Mouse (Mus musculus): Measurements from ENCODE around the gene Acbd4. TPM values are rescaled to one million over a fixed set of nuclear protein-coding genes. Genes with fewer than 3 reads are reported as not detected.

The Acbd4 gene
- polyA plus RNA-seq, 1 experiment, result 4.5 TPM

DNA sequence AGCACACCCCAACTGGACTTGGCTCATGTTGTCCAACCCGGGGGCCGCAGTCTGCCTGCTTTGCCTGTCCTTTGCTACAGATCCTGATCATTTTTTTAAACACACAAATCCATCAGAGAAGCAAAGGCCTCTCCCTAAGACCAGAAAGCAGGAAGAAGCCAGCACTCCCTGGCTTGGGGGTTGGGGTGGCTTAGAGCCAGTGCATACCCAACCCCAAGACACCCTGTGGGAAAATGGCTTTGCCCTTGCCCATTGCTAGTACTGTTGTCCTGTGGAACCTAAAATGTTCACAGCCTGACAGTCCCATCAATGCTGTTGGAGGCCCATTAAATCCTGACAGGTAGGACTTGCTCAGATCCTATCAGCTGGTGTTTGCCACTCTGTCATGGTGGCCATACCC, 31.8 kb upstream of the Acbd4 start:
- DNase-seq (ENCODE audit: low read depth), result no peak
- TF ChIP-seq POLR2A (IDR thresholded peaks at IDR 0.05; ENCODE audit: borderline replicate concordance, extremely low read depth, insufficient read depth, insufficient read length, poor library complexity, severe bottlenecking) (no peak), CTCF (IDR thresholded peaks at IDR 0.05; ENCODE audit: borderline replicate concordance, extremely low read depth, insufficient read depth, insufficient read length) (no peak)

DNA sequence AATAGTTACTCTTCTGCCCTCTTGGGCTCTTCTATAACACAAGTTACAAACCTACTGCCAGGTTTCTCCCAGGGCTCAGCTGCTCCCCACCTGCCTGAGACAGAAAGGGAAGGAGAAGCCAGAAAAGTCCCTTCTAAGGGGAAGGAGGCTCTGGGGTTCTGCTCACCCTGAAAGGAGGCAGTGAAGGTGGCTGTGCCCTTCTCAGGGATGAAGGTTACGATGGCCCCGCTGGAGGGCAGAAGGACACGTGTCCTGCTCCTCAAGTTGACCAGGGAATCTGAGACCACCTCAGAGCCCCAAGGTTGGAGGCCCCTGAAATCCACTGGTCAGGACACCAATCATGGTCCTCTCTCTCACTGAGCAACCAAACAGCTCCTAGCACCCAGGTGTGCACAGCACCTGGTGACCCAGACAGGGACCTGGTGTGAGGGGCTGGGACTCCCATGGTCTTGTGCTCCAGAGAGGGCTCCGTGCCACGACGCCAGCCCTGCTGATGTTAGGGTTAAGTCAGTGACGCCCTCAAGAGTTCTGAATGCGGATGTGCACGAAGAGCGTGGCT, 31.1 kb upstream of the Acbd4 start:
- no peak for TF ChIP-seq POLR2A (IDR thresholded peaks at IDR 0.05; ENCODE audit: borderline replicate concordance, extremely low read depth, insufficient read depth, insufficient read length, poor library complexity, severe bottlenecking)
- TF ChIP-seq CTCF (IDR thresholded peaks at IDR 0.05; ENCODE audit: borderline replicate concordance, extremely low read depth, insufficient read depth, insufficient read length), result no peak
- DNase-seq (ENCODE audit: low read depth), result no peak

DNA sequence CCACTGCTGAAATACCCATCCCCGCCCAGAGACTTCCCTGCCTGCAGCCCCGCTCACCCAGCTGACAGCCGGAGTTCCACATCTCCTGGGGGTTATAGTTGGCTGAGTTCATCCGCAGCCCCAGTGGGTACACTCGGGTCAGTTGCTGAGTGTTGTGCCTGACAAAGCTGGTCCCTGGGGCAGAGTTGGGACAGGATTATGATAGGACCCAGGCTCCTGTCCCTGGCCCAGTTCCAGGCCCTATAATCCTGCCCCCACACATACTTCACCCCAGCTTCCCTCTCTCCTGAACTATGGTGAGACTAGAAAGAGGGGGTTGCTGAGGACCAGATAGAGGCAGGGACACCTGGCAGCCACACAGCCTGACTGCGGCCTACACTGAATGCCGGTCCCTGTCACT, 27.8 kb upstream of the Acbd4 start:
- no peak for DNase-seq (ENCODE audit: low read depth)
- TF ChIP-seq CTCF (IDR thresholded peaks at IDR 0.05; ENCODE audit: borderline replicate concordance, extremely low read depth, insufficient read depth, insufficient read length) (no peak), POLR2A (IDR thresholded peaks at IDR 0.05; ENCODE audit: borderline replicate concordance, extremely low read depth, insufficient read depth, insufficient read length, poor library complexity, severe bottlenecking) (no peak)

DNA sequence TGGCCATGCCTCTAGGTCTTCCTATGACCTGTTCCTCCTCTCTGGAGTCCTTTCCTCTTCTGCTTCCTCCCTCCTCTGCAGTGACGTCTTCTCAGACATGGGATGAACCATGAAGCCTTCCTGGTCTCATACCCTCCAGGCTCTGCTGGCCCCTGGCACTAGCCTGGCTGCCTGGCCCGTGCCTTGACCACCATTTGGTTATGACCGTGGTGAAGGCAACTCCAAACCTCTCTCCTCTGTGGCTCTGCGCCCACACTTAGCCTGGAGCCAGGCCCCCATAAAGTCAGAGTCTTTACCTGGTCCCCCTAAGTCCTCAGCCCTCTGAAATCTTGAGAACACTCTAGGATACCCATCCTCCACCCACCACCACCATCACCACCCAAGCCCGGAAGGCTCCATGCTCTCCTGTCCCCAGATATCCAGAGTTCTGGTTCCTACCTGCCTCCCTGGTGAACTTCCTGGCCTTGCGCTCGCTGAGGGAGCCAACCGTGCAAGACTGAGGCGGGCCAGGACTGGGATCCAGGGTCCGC, 27.3 kb upstream of the Acbd4 start:
- no peak for DNase-seq (ENCODE audit: low read depth)

DNA sequence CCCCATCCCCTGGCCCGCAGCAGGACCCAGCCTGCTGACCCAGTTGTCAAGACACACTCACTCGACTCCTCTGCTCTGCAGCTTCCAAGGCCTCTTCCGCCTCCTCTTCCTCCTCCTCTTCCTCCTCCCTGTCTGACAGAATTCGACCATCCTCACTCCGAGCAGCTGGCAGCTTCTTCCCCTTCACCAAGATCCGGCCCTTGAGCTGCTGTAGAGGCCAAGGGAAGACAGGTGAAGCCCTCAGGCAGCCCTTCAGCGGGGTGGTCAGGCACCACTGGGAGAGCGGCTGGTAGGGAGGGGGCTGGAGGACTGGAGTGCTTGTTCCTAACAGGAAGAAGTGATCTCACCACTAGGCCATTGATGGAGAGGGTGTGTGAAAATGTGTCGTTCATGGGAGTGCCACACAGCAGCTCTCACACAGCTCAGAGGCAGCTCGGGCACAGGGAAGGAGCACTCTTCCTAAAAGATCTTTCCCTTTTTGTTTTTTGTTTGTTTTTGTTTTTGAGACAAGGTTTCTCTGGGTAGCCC, 26.6 kb upstream of the Acbd4 start:
- no peak for DNase-seq (ENCODE audit: low read depth)
- TF ChIP-seq POLR2A (IDR thresholded peaks at IDR 0.05; ENCODE audit: borderline replicate concordance, extremely low read depth, insufficient read depth, insufficient read length, poor library complexity, severe bottlenecking), result no peak
- TF ChIP-seq CTCF (IDR thresholded peaks at IDR 0.05; ENCODE audit: borderline replicate concordance, extremely low read depth, insufficient read depth, insufficient read length), result no peak

More for the DNA sequence above, 27.3 kb upstream of the Acbd4 start:
- TF ChIP-seq POLR2A (IDR thresholded peaks at IDR 0.05; ENCODE audit: borderline replicate concordance, extremely low read depth, insufficient read depth, insufficient read length, poor library complexity, severe bottlenecking) (no peak), CTCF (IDR thresholded peaks at IDR 0.05; ENCODE audit: borderline replicate concordance, extremely low read depth, insufficient read depth, insufficient read length) (no peak)

DNA sequence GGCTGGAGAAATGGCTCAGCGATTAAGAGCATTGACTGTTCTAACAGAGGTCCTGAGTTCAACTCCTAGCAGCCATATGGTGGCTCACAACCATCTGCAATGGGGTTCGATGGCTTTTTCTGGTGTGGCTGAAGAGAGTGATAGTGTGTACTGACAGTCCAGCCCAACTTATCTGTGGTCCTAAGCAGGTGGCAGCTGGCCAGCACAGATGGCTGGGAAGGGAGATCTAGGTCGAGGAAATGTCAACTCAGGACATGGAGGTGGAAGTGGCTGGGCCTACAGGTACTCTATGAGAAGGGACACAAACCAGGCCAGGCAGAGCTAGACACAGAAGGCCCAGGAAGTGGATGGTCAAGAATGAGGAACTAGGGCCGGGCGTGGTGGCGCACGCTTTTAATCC, 25.5 kb upstream of the Acbd4 start:
- DNase-seq (ENCODE audit: low read depth), result no peak
- TF ChIP-seq POLR2A (IDR thresholded peaks at IDR 0.05; ENCODE audit: borderline replicate concordance, extremely low read depth, insufficient read depth, insufficient read length, poor library complexity, severe bottlenecking) (no peak), CTCF (IDR thresholded peaks at IDR 0.05; ENCODE audit: borderline replicate concordance, extremely low read depth, insufficient read depth, insufficient read length) (no peak)

DNA sequence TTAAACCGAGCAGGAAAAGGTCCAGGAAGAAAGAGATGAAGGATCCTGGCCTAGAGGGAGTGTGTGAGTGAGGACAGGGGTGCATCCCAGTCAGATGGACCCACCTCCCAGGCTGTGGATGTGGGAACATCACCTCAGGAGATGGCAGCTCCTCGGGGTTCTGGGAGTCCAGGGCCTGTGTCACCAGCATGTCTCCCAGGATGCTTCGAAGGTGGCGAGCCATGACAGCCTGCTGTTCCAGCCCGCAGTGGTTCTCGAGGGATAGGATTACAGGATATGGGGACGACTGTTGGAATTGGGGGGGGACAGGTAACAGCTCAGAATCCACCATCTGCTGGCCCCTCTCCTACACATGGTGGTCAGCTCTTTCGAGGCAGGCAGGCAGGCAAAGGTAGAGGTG, 24.9 kb upstream of the Acbd4 start:
- DNase-seq (ENCODE audit: low read depth), result no peak
- TF ChIP-seq CTCF (IDR thresholded peaks at IDR 0.05; ENCODE audit: borderline replicate concordance, extremely low read depth, insufficient read depth, insufficient read length) (no peak), POLR2A (IDR thresholded peaks at IDR 0.05; ENCODE audit: borderline replicate concordance, extremely low read depth, insufficient read depth, insufficient read length, poor library complexity, severe bottlenecking) (no peak)

DNA sequence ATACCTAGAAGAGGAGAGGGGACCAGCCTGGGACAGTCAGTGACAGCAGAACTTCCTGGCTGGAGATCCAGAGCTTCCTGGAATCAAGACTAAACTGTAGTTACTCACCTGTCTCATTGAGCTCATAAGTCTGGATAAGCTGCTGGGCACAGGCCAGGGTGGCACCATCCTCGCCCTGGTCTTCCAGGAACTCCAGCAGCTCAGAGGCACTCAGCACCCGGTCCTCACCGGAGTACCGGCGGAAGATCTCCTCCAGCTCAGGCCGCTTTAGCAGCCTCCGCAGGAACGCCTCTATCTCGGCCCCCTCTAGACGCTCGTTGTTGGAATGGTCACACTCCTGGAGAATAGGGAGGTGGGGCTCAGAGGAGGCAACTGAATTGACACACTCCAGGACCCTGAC, 23.4 kb upstream of the Acbd4 start:
- DNase-seq (ENCODE audit: low read depth), result no peak
- TF ChIP-seq POLR2A (IDR thresholded peaks at IDR 0.05; ENCODE audit: borderline replicate concordance, extremely low read depth, insufficient read depth, insufficient read length, poor library complexity, severe bottlenecking) (no peak), CTCF (IDR thresholded peaks at IDR 0.05; ENCODE audit: borderline replicate concordance, extremely low read depth, insufficient read depth, insufficient read length) (no peak)

DNA sequence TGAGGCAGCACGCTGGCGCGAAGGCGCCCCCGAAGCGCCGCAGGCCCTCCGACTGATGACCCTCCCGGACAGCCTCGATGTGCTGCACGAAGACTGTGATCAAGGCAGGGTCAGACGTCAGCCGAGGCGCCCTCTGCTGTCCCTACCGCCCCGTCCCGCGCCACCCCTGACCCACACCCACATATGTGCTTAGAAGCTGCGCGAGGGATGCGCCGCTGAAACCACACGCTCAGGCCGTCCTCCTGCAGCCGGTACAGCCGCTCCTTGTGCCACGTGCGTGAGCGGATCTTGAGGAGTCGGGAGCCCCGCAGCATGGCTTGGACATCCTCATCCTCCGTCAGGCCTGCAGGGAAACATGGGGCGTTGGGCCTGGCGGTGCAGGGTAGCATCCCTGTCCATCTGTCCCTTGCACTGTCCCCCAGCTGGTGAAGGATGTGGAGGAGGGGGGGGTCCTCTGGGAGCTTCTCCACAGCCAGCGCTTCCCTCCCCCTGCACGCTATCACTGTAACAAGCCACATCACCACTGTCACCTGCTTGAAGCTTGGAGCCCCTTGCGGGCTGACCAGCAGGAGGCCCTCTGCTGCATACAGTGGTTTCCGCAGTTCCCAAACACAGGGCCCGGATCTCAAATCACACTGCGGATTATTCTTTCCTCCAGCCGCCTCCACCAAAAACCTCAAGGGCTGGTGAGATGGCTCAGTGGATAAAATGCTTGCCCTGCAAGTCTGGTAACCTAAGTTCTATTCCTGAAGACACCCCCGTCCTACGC, 21.0 kb upstream of the Acbd4 start:
- peak; percentile 48 for DNase-seq (ENCODE audit: low read depth)
- peak; percentile 39; the same call in 1 of the 2 replicates for TF ChIP-seq CTCF (IDR thresholded peaks at IDR 0.05; ENCODE audit: borderline replicate concordance, extremely low read depth, insufficient read depth, insufficient read length)
- no peak for TF ChIP-seq POLR2A (IDR thresholded peaks at IDR 0.05; ENCODE audit: borderline replicate concordance, extremely low read depth, insufficient read depth, insufficient read length, poor library complexity, severe bottlenecking)

DNA sequence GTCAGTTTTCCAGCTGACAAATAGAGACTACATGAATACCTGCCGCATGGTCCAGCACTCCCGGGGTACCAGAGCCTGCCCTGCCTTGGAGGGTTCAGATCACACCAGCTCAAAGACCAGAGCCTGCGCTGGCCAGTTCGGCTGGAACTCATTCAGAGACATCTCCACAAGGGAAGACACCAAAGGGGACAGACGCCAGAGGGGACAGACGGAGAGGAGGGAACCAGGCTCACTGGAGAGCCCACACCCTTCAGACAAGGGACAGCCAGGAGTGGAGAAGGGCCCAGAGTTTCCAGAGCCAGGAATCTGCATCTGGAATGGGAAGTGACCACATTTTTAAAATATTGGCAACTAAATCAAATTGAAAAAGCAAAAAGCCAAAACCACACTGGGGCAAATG, 19.9 kb upstream of the Acbd4 start:
- TF ChIP-seq CTCF (IDR thresholded peaks at IDR 0.05; ENCODE audit: borderline replicate concordance, extremely low read depth, insufficient read depth, insufficient read length), result no peak
- TF ChIP-seq POLR2A (IDR thresholded peaks at IDR 0.05; ENCODE audit: borderline replicate concordance, extremely low read depth, insufficient read depth, insufficient read length, poor library complexity, severe bottlenecking), result no peak
- DNase-seq (ENCODE audit: low read depth), result no peak

DNA sequence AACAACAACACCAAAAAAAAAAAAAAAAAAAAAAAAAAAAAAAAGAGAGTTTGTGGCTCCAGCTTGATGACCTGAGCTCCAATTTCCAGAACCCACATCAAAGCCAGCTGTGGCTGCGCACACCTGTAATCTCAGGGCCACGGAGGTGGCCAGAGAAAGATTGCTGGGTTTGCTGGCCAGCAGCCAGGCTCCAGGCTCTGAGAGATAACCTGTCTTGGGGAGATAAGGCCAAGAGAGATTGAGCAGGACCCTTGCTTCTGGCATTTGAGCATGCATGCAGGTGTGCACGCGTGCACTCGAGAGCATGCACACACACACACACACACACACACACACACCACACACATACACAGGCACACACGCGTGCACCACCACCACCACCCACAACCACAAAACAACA, 8.2 kb upstream of the Acbd4 start:
- no peak for TF ChIP-seq CTCF (IDR thresholded peaks at IDR 0.05; ENCODE audit: borderline replicate concordance, extremely low read depth, insufficient read depth, insufficient read length)
- TF ChIP-seq POLR2A (IDR thresholded peaks at IDR 0.05; ENCODE audit: borderline replicate concordance, extremely low read depth, insufficient read depth, insufficient read length, poor library complexity, severe bottlenecking), result no peak
- DNase-seq (ENCODE audit: low read depth), result no peak
